Comparison of ENCODE assay signal across 9 mouse cellular contexts in genomic region chr2:68405163-68405715, GRCm38 (mm10).
DNase-seq lines count a peak whose midpoint lies in the region; ATAC-seq and TF ChIP-seq lines count a peak whose summit lies in the region.
"Had no signal": no experiment of that assay in that cellular context is flagged by ENCODE, and none has a peak within 500 bp of the region (broad histone marks: within the 10 kb centered on the region; RNA-seq: fewer than 3 reads in every experiment).

No protein-coding gene starts in this region.

- TF ChIP-seq POLR2A in kidney, adult 2 months (IDR thresholded peaks at IDR 0.05; ENCODE audit: low read depth, low read length): no peak

- H3K4me2 ChIP-seq in embryonic facial prominence, embryonic 12.5 days (replicated peaks): peak overlapping the region; percentile 28
- peak overlapping the region; percentile 24; the same call in 1 of the 2 replicates for H3K4me2 ChIP-seq in midbrain, embryonic 12.5 days (replicated peaks)

- H3K9ac ChIP-seq in embryonic facial prominence, embryonic 12.5 days: no peak overlapping the region
- no peak overlapping the region for H3K9ac ChIP-seq in midbrain, embryonic 12.5 days (replicated peaks)

- peak overlapping the region; percentile 57; the same call in 1 of the 2 replicates for H3K27ac ChIP-seq in kidney, adult 2 months (ENCODE audit: insufficient read depth, low read depth, low read length)
- H3K27ac ChIP-seq in embryonic facial prominence, embryonic 12.5 days: no peak overlapping the region
- peak overlapping the region; percentile 39 for H3K27ac ChIP-seq in midbrain, embryonic 12.5 days (replicated peaks)
- H3K27ac ChIP-seq: heart, adult 2 months had no signal

- H3K9me3 ChIP-seq in embryonic facial prominence, embryonic 12.5 days: no peaks in the 10 kb centered on the region
- H3K9me3 ChIP-seq in midbrain, embryonic 12.5 days: no peaks in the 10 kb centered on the region

- intact Hi-C loops in gastrocnemius, postnatal 14 days (cut with DNase I; ENCODE audit: low total_unique reads): no loop called here

- WGBS in kidney, adult 2 months: 29% methylated on average over 16 of the region's 16 CpGs
- WGBS in embryonic facial prominence, embryonic 12.5 days: 26% methylated on average over 16 of the region's 16 CpGs
- 33% methylated on average over 16 of the region's 16 CpGs for WGBS in midbrain, embryonic 12.5 days

- no peak for ATAC-seq in embryonic facial prominence, embryonic 12.5 days (ENCODE audit: insufficient number of reproducible peaks, insufficient read depth, low FRiP score, low TSS enrichment)
- ATAC-seq in hematopoietic stem cell, adult 5-6 weeks (replicated peaks in 1 of 2; ENCODE audit: insufficient read depth in 1 of 2, low FRiP score in 2 of 2, low TSS enrichment in 1 of 2, low read depth in 1 of 2, poor library complexity in 2 of 2, severe bottlenecking in 2 of 2): peak; percentile 60 to 70; a peak in 3 of 4 replicates
- no peak for ATAC-seq in midbrain, embryonic 12.5 days (ENCODE audit: low FRiP score, low read depth)
- no peak for ATAC-seq in inflammation-experienced regulatory T-cells, adult 6 months

- TF ChIP-seq CTCF in kidney, adult 2 months (conservative IDR thresholded peaks at IDR 0.05; ENCODE audit: insufficient read depth, insufficient read length, low read depth, low read length): no peak

- H3K27me3 ChIP-seq in kidney, adult 2 months (replicated peaks; ENCODE audit: control insufficient read depth, insufficient read depth, low read length): no peaks in the 10 kb centered on the region
- H3K27me3 ChIP-seq in embryonic facial prominence, embryonic 12.5 days: no peaks in the 10 kb centered on the region
- H3K27me3 ChIP-seq in midbrain, embryonic 12.5 days: no peaks in the 10 kb centered on the region; the same call in 1 of the 2 replicates

- H3K36me3 ChIP-seq in kidney, adult 2 months (ENCODE audit: control insufficient read depth, insufficient read depth, low read length): no peaks in the 10 kb centered on the region
- no peaks in the 10 kb centered on the region for H3K36me3 ChIP-seq in embryonic facial prominence, embryonic 12.5 days
- 0 out of 2 replicates have a peak, but pooled peaks cover 5% of the 10 kb centered on the region for H3K36me3 ChIP-seq in midbrain, embryonic 12.5 days

- peaks cover 6% of the 10 kb centered on the region for H3K4me1 ChIP-seq in kidney, adult 2 months (ENCODE audit: control insufficient read depth, insufficient read depth, low read length)
- H3K4me1 ChIP-seq in embryonic facial prominence, embryonic 12.5 days: peaks cover 34% of the 10 kb centered on the region
- peaks cover 55% of the 10 kb centered on the region for H3K4me1 ChIP-seq in midbrain, embryonic 12.5 days

- H3K4me3 ChIP-seq in kidney, adult 2 months (ENCODE audit: insufficient read depth, low read depth, low read length): peak overlapping the region; percentile 28
- H3K4me3 ChIP-seq in embryonic facial prominence, embryonic 12.5 days: no peak overlapping the region
- no peak overlapping the region for H3K4me3 ChIP-seq in midbrain, embryonic 12.5 days
- H3K4me3 ChIP-seq: heart, adult 2 months had no signal

- DNase-seq in kidney, adult 2 months: no peak
- DNase-seq in kidney, postnatal 25 days: no peak
- DNase-seq in right cerebral cortex, postnatal 25 days: no peak
- no peak for DNase-seq in gastrocnemius, postnatal 14 days
- DNase-seq: heart, adult 2 months had no signal

Comparison
In these comparisons a context has a peak if more than half of its experiments do, and no peak if none do; other contexts are left out.
1. ATAC-seq: peak in hematopoietic stem cell, adult 5-6 weeks (2 of 2); none in embryonic facial prominence, embryonic 12.5 days (single experiment), midbrain, embryonic 12.5 days (single experiment) and inflammation-experienced regulatory T-cells, adult 6 months (single experiment).